Mouse (Mus musculus): ENCODE measurements around the gene Smarcc1.
"Not testable (repeated sequence)": the region's sequence is repeated elsewhere in the genome, so short reads cannot be mapped to it uniquely, and the experiment has no call there.

Smarcc1 gene

GRCm38 (mm10) chr9:110131525-110132197 is 14.2 kb downstream of the Smarcc1 start:
- peak; percentile 98 for DNase-seq (ENCODE audit: low read depth, low spot score)

GRCm38 (mm10) chr9:110132201-110132605 is 14.7 kb downstream of the Smarcc1 start:
- peak; percentile 70 for DNase-seq (ENCODE audit: low read depth, low spot score)

- DNase-seq (ENCODE audit: low read depth, low spot score), result no peak
Observed at GRCm38 (mm10) chr9:110132921-110133320, 15.4 kb downstream of the Smarcc1 start.

- peak; percentile 83 for DNase-seq (ENCODE audit: low read depth, low spot score)
Observed at GRCm38 (mm10) chr9:110134176-110134575, 16.7 kb downstream of the Smarcc1 start.

- no peak for DNase-seq (ENCODE audit: low read depth, low spot score)
Observed at GRCm38 (mm10) chr9:110139119-110139518, 21.6 kb downstream of the Smarcc1 start.

- DNase-seq (ENCODE audit: low read depth, low spot score), result no peak
Observed at GRCm38 (mm10) chr9:110142097-110142496, 24.6 kb downstream of the Smarcc1 start.

GRCm38 (mm10) chr9:110148598-110148997 is 31.1 kb downstream of the Smarcc1 start:
- no peak for DNase-seq (ENCODE audit: low read depth, low spot score)

GRCm38 (mm10) chr9:110159036-110159435 is 41.5 kb downstream of the Smarcc1 start:
- DNase-seq (ENCODE audit: low read depth, low spot score), result no peak

GRCm38 (mm10) chr9:110160486-110160885 is 43.0 kb downstream of the Smarcc1 start:
- not testable (repeated sequence) for DNase-seq (ENCODE audit: low read depth, low spot score)

- no peak for DNase-seq (ENCODE audit: low read depth, low spot score)
Observed at GRCm38 (mm10) chr9:110162441-110162840, 44.9 kb downstream of the Smarcc1 start.

- DNase-seq (ENCODE audit: low read depth, low spot score), result no peak
Observed at GRCm38 (mm10) chr9:110163071-110163470, 45.6 kb downstream of the Smarcc1 start.

GRCm38 (mm10) chr9:110170858-110171257 is 53.4 kb downstream of the Smarcc1 start:
- no peak for DNase-seq (ENCODE audit: low read depth, low spot score)

GRCm38 (mm10) chr9:110199870-110200269 is 82.4 kb downstream of the Smarcc1 start:
- DNase-seq (ENCODE audit: low read depth, low spot score), result no peak

- peak; percentile 97 for DNase-seq (ENCODE audit: low read depth, low spot score)
Observed at GRCm38 (mm10) chr9:110205526-110206404, 88.3 kb downstream of the Smarcc1 start.

GRCm38 (mm10) chr9:110206437-110206836 is 88.9 kb downstream of the Smarcc1 start:
- DNase-seq (ENCODE audit: low read depth, low spot score), result no peak

GRCm38 (mm10) chr9:110208265-110208664 is 90.8 kb downstream of the Smarcc1 start:
- no peak for DNase-seq (ENCODE audit: low read depth, low spot score)

- no peak for DNase-seq (ENCODE audit: low read depth, low spot score)
Observed at GRCm38 (mm10) chr9:110208967-110209366, 91.5 kb downstream of the Smarcc1 start.

- DNase-seq (ENCODE audit: low read depth, low spot score), result no peak
Observed at GRCm38 (mm10) chr9:110224273-110224672, 106.8 kb downstream of the Smarcc1 start.

GRCm38 (mm10) chr9:110226191-110226590 is 108.7 kb downstream of the Smarcc1 start:
- no peak for DNase-seq (ENCODE audit: low read depth, low spot score)

- DNase-seq (ENCODE audit: low read depth, low spot score), result no peak
Observed at GRCm38 (mm10) chr9:110228671-110229070, 111.2 kb downstream of the Smarcc1 start.

GRCm38 (mm10) chr9:110229112-110229511 is 111.6 kb downstream of the Smarcc1 start:
- no peak for DNase-seq (ENCODE audit: low read depth, low spot score)

- DNase-seq (ENCODE audit: low read depth, low spot score), result peak; percentile 49
Observed at GRCm38 (mm10) chr9:110229566-110230248, 112.2 kb downstream of the Smarcc1 start.

Data from R1 (cell line).